Mouse (Mus musculus) CD4-positive, CD25-positive, alpha-beta regulatory T cell, adult 2 months (primary cell): ENCODE data around the gene 4930522H14Rik.

ENCODE experiments used
- DNase-seq: peaks from one replicate; pipeline ENCODE4 v3.0.0-alpha.2; 2012; ENCODE audit warnings: low read depth, low spot score

Gene 4930522H14Rik

GRCm38 (mm10) chr4:109475577-109476553 lies 55.2 kb downstream of the 4930522H14Rik start:
- peak; percentile 54 for DNase-seq

- no peak for DNase-seq
Observed at GRCm38 (mm10) chr4:109475078-109475477, 56.0 kb downstream of the 4930522H14Rik start.

GRCm38 (mm10) chr4:109472566-109472965 lies 58.5 kb downstream of the 4930522H14Rik start:
- no peak for DNase-seq

GRCm38 (mm10) chr4:109471606-109472005 lies 59.5 kb downstream of the 4930522H14Rik start:
- peak; percentile 3 for DNase-seq

GRCm38 (mm10) chr4:109467687-109468086 lies 63.4 kb downstream of the 4930522H14Rik start:
- DNase-seq: no peak

GRCm38 (mm10) chr4:109463892-109464291 lies 67.2 kb downstream of the 4930522H14Rik start:
- no peak for DNase-seq

GRCm38 (mm10) chr4:109460421-109461179 lies 70.5 kb downstream of the 4930522H14Rik start:
- no peak for DNase-seq

GRCm38 (mm10) chr4:109456821-109457220 lies 74.3 kb downstream of the 4930522H14Rik start:
- DNase-seq: no peak
